Comparison of ENCODE assay signal across 28 mouse cellular contexts in the genomic region with DNA sequence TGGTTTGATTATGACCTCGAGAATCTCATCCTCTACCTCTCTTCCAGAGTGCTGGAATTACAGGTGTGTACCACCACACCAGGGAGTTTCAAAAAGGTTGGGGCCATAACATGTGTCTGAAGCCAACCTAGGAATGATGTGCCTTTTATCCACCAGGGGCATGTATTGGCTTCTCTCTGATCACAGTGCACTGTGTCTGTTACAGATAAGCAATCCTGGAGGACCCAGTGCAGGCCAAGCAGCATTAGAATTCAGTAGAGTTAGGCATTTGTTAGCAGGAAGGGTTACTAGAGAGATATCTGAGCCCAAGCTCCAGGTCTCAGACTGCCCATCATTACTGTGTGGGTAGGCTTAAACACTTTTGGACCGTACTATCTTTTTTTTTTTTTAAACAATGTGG.
DNase-seq lines count a peak whose midpoint lies in the region; ATAC-seq and TF ChIP-seq lines count a peak whose summit lies in the region.
"Had no signal": no experiment of that assay in that cellular context is flagged by ENCODE, and none has a peak within 500 bp of the region (broad histone marks: within the 10 kb centered on the region; RNA-seq: fewer than 3 reads in every experiment).

No protein-coding gene starts in this region.

- no peak for TF ChIP-seq CTCF in hindbrain, postnatal 0 days (IDR thresholded peaks at IDR 0.05; ENCODE audit: low read depth)

- H3K9ac ChIP-seq in liver, embryonic 13.5 days = no peak overlapping the region
- no peak overlapping the region for H3K9ac ChIP-seq in liver, embryonic 16.5 days (ENCODE audit: low read depth, low read length)
- no peak overlapping the region for H3K9ac ChIP-seq in hindbrain, postnatal 0 days (replicated peaks; ENCODE audit: low read length)
- H3K9ac ChIP-seq: embryonic facial prominence, embryonic 13.5 days; forebrain, embryonic 13.5 days; heart, embryonic 12.5 days; heart, embryonic 15.5 days; hindbrain, embryonic 13.5 days had no signal

- 45% methylated on average over 2 of the region's 2 CpGs for WGBS in liver, embryonic 13.5 days (ENCODE audit: insufficient replicate concordance)
- WGBS in liver, embryonic 16.5 days (ENCODE audit: insufficient replicate concordance) = 40% methylated on average over 2 of the region's 2 CpGs
- whole genome bisulfite sequencing in limb, embryonic 10.5 days = 79% methylated on average over 2 of the region's 2 CpGs
- WGBS in hindbrain, postnatal 0 days = 74% methylated on average over 2 of the region's 2 CpGs

- DNase-seq in liver, embryonic 13.5 days = no peak
- no peak for DNase-seq in layer of hippocampus, adult 8-10 months (ENCODE audit: low spot score in 2 of 2)
- no peak for DNase-seq in limb, embryonic 10.5 days (ENCODE audit: low spot score)
- DNase-seq in hindbrain, postnatal 0 days (ENCODE audit: low spot score) = no peak
- DNase-seq: adrenal gland, postnatal 14 days; cerebellum, adult 11 months; cerebellum, adult 2 months; cerebellum, adult 9-11 months; cerebellum, postnatal 36 days; embryo, embryonic 11 days; gastrocnemius, adult 2 months; gastrocnemius, postnatal 14 days; heart, adult 18-20 months; heart, postnatal 10 days; heart, postnatal 36 days had no signal

- H3K4me1 ChIP-seq in liver, embryonic 13.5 days (replicated peaks) = peaks cover 1% of the 10 kb centered on the region; the same call in 1 of the 2 replicates
- no peaks in the 10 kb centered on the region for H3K4me1 ChIP-seq in liver, embryonic 16.5 days (ENCODE audit: control insufficient read depth, low read depth, low read length)
- H3K4me1 ChIP-seq in limb, embryonic 10.5 days = 0 out of 2 replicates have a peak, but pooled peaks cover 2% of the 10 kb centered on the region
- H3K4me1 ChIP-seq in hindbrain, postnatal 0 days (ENCODE audit: insufficient read depth, low read length) = no peaks in the 10 kb centered on the region
- H3K4me1 ChIP-seq: embryonic facial prominence, embryonic 10.5 days; embryonic facial prominence, embryonic 13.5 days had no signal

- no peak overlapping the region for H3K27ac ChIP-seq in liver, embryonic 13.5 days
- no peak overlapping the region for H3K27ac ChIP-seq in liver, embryonic 16.5 days (ENCODE audit: low read length)
- no peak overlapping the region for H3K27ac ChIP-seq in limb, embryonic 10.5 days
- no peak overlapping the region for H3K27ac ChIP-seq in hindbrain, postnatal 0 days
- H3K27ac ChIP-seq: embryonic facial prominence, embryonic 10.5 days; embryonic facial prominence, embryonic 13.5 days; forebrain, embryonic 10.5 days; forebrain, embryonic 13.5 days; gastrocnemius, adult 2 months; hindbrain, embryonic 10.5 days; hindbrain, embryonic 13.5 days had no signal

- no peaks in the 10 kb centered on the region for H3K9me3 ChIP-seq in liver, embryonic 13.5 days (replicated peaks)
- H3K9me3 ChIP-seq in liver, embryonic 16.5 days (replicated peaks; ENCODE audit: control insufficient read depth, low read length) = no peaks in the 10 kb centered on the region
- H3K9me3 ChIP-seq in limb, embryonic 10.5 days (replicated peaks) = no peaks in the 10 kb centered on the region
- H3K9me3 ChIP-seq in hindbrain, postnatal 0 days (ENCODE audit: low read length) = no peaks in the 10 kb centered on the region
- H3K9me3 ChIP-seq: embryonic facial prominence, embryonic 10.5 days; embryonic facial prominence, embryonic 13.5 days; forebrain, embryonic 10.5 days; forebrain, embryonic 13.5 days; heart, embryonic 12.5 days; heart, embryonic 15.5 days; hindbrain, embryonic 10.5 days; hindbrain, embryonic 13.5 days had no signal

- H3K36me3 ChIP-seq in liver, embryonic 13.5 days = no peaks in the 10 kb centered on the region
- no peaks in the 10 kb centered on the region for H3K36me3 ChIP-seq in liver, embryonic 16.5 days (ENCODE audit: control insufficient read depth, insufficient read depth)
- no peaks in the 10 kb centered on the region for H3K36me3 ChIP-seq in limb, embryonic 10.5 days
- no peaks in the 10 kb centered on the region for H3K36me3 ChIP-seq in hindbrain, postnatal 0 days (ENCODE audit: insufficient read depth, low read length)
- H3K36me3 ChIP-seq: embryonic facial prominence, embryonic 10.5 days; embryonic facial prominence, embryonic 13.5 days; forebrain, embryonic 10.5 days; heart, embryonic 12.5 days; heart, embryonic 15.5 days; hindbrain, embryonic 10.5 days; hindbrain, embryonic 13.5 days had no signal

- H3K4me3 ChIP-seq in liver, embryonic 13.5 days (replicated peaks) = no peak overlapping the region
- no peak overlapping the region for H3K4me3 ChIP-seq in liver, embryonic 16.5 days (ENCODE audit: low read depth, low read length)
- no peak overlapping the region for H3K4me3 ChIP-seq in limb, embryonic 10.5 days
- H3K4me3 ChIP-seq in hindbrain, postnatal 0 days (ENCODE audit: low read length) = no peak overlapping the region
- H3K4me3 ChIP-seq: embryonic facial prominence, embryonic 10.5 days; embryonic facial prominence, embryonic 13.5 days; forebrain, embryonic 10.5 days; forebrain, embryonic 13.5 days; gastrocnemius, adult 2 months; heart, embryonic 12.5 days; heart, embryonic 15.5 days; hindbrain, embryonic 10.5 days; hindbrain, embryonic 13.5 days had no signal

- H3K4me2 ChIP-seq in liver, embryonic 13.5 days = no peak overlapping the region
- H3K4me2 ChIP-seq in liver, embryonic 16.5 days (ENCODE audit: low read depth, low read length) = no peak overlapping the region
- H3K4me2 ChIP-seq in hindbrain, postnatal 0 days (ENCODE audit: low read depth, low read length) = no peak overlapping the region
- H3K4me2 ChIP-seq: embryonic facial prominence, embryonic 13.5 days; forebrain, embryonic 13.5 days; heart, embryonic 12.5 days; heart, embryonic 15.5 days; hindbrain, embryonic 13.5 days had no signal

- peaks cover 6% of the 10 kb centered on the region; the same call in 1 of the 2 replicates for H3K27me3 ChIP-seq in liver, embryonic 13.5 days
- no peaks in the 10 kb centered on the region; the same call in 1 of the 2 replicates for H3K27me3 ChIP-seq in liver, embryonic 16.5 days (ENCODE audit: control insufficient read depth, insufficient read depth, low read depth, low read length)
- H3K27me3 ChIP-seq in limb, embryonic 10.5 days (ENCODE audit: low read depth, poor library complexity, severe bottlenecking) = peaks cover 100% of the 10 kb centered on the region
- no peaks in the 10 kb centered on the region for H3K27me3 ChIP-seq in hindbrain, postnatal 0 days (ENCODE audit: insufficient read depth, low read length)
- H3K27me3 ChIP-seq: heart, embryonic 15.5 days had no signal

- peak; percentile 52 for ATAC-seq in erythroblast, adult 5-6 weeks (replicated peaks; ENCODE audit: low FRiP score, poor library complexity, severe bottlenecking)
- peak; percentile 70; the same call in 1 of the 2 replicates for ATAC-seq in liver, embryonic 13.5 days (ENCODE audit: low read depth)
- ATAC-seq in liver, embryonic 16.5 days (ENCODE audit: low read depth) = peak; percentile 64
- ATAC-seq in hindbrain, postnatal 0 days = no peak
- ATAC-seq: CD4-positive, CD25-positive, alpha-beta regulatory T cell, adult 4 months; forebrain, embryonic 13.5 days; forebrain, embryonic 16.5 days; hindbrain, embryonic 16.5 days had no signal
